Mouse (Mus musculus): ENCODE measurements around the gene Tead2. TPM values are rescaled to one million over a fixed set of nuclear protein-coding genes. Genes with fewer than 3 reads are reported as not detected.

Gene Tead2
- polyA plus RNA-seq, 1 experiment = 147 TPM

DNA sequence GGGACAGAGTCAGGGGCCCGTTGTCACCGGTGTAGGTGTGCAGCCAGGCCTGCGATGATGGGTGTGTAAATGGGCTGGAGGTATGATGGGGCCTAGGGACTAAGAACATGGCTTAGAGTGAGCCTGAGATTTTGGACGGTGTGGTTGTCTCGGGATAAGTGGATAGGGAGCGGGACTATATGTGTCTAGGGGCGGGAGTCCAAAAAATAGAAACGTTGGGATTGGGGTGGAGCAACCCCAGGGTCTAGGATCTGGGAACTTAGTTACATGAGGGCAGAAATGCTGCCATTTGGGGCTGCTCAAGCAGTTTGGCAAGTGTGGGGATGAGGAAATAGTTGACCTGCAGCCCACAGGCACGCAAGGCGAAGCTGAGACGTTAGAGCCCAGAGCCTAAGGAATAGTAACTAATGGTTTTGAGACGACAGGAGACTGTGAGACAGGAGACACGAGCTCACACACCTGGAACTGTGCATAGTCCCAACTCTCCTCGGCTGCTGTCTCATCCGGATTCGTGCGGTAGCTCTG is 20.2 kb downstream of the Tead2 start:
- peak overlapping the region; percentile 4; the same call in 1 of the 2 replicates for H3K9ac ChIP-seq (ENCODE audit: low read depth, poor library complexity, severe bottlenecking)
- peak overlapping the region; percentile 51 for H3K4me3 ChIP-seq (ENCODE audit: low read depth, low read length)
- peak overlapping the region; percentile 10 for H3K27ac ChIP-seq (ENCODE audit: insufficient read depth, low read length)
- TF ChIP-seq CTCF (IDR thresholded peaks at IDR 0.05; ENCODE audit: low read depth, low read length) = no peak
- TF ChIP-seq EP300 (IDR thresholded peaks at IDR 0.05; ENCODE audit: insufficient read depth, low read depth, low read length) = no peak
- TF ChIP-seq POLR2A (IDR thresholded peaks at IDR 0.05; ENCODE audit: insufficient read depth, low read length) = no peak
- H3K9me3 ChIP-seq (replicated peaks; ENCODE audit: control insufficient read depth, insufficient read depth, low read length, poor library complexity, severe bottlenecking) = no peaks in the 10 kb centered on the region
- peaks cover 2% of the 10 kb centered on the region for H3K4me1 ChIP-seq (ENCODE audit: control insufficient read depth, insufficient read depth, low read length)
- no peaks in the 10 kb centered on the region for H3K27me3 ChIP-seq (ENCODE audit: control insufficient read depth, insufficient read depth, low read length, poor library complexity, severe bottlenecking)
- 0 out of 2 replicates have a peak, but pooled peaks cover 5% of the 10 kb centered on the region for H3K36me3 ChIP-seq (ENCODE audit: control insufficient read depth, insufficient read depth, low read length, poor library complexity, severe bottlenecking)

DNA sequence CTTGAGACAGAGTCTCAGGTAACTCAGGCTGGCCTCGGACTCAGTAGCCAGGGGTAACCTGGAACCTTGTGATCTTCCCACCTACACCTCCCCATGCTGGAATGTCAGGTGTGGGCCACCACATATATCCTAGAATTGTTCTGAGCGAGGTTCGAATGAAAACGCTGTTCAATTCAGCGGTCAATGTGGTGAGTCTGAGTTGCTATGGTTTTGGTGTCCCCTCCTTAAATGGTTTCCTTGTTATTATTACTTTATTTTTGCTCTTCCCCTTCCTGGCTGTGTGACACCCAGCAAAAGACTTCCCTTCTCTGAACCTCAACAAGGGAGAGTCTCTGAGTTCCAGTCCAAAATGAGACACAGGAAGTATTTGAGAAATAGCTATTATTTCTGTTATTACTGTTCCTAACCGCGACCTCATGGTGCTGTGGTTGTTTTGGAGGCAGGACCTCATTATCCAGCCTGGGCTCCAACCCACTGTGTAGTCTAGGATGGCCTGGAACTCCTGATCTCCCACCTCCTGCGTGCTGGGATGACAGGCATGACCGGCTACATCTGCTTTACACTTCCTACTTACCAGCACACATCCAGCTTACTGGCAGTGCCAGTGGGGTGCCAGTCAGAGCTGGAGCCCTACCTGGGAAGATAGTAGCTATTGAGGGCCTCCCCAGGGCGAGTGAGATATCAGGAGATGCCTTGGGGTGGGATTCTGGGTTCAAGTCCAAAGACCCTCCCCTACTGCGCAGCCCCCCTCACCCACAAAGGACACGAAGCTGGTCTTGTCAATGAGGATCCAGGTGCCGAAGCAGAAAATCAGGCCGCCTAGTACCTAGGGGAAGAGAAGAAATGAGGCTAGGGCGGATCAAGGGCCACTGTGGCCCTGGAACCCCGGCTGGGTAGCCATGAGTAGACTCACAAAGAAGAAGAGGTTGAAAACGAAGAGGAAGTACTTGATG is 22.5 kb downstream of the Tead2 start:
- TF ChIP-seq POLR2A (IDR thresholded peaks at IDR 0.05; ENCODE audit: insufficient read depth, low read length) (no peak), CTCF (IDR thresholded peaks at IDR 0.05; ENCODE audit: low read depth, low read length) (no peak), EP300 (IDR thresholded peaks at IDR 0.05; ENCODE audit: insufficient read depth, low read depth, low read length) (no peak)
- Histone ChIP-seq H3K27me3 (ENCODE audit: control insufficient read depth, insufficient read depth, low read length, poor library complexity, severe bottlenecking) (no peaks in the 10 kb centered on the region), H3K4me3 (ENCODE audit: low read depth, low read length) (peak overlapping the region; percentile 46), H3K27ac (ENCODE audit: insufficient read depth, low read length) (no peak overlapping the region), H3K4me1 (ENCODE audit: control insufficient read depth, insufficient read depth, low read length) (peaks cover 2% of the 10 kb centered on the region), H3K9me3 (replicated peaks; ENCODE audit: control insufficient read depth, insufficient read depth, low read length, poor library complexity, severe bottlenecking) (no peaks in the 10 kb centered on the region), H3K9ac (ENCODE audit: low read depth, poor library complexity, severe bottlenecking) (peak overlapping the region; percentile 19; the same call in 1 of the 2 replicates), H3K36me3 (ENCODE audit: control insufficient read depth, insufficient read depth, low read length, poor library complexity, severe bottlenecking) (0 out of 2 replicates have a peak, but pooled peaks cover under 1% of the 10 kb centered on the region)

DNA sequence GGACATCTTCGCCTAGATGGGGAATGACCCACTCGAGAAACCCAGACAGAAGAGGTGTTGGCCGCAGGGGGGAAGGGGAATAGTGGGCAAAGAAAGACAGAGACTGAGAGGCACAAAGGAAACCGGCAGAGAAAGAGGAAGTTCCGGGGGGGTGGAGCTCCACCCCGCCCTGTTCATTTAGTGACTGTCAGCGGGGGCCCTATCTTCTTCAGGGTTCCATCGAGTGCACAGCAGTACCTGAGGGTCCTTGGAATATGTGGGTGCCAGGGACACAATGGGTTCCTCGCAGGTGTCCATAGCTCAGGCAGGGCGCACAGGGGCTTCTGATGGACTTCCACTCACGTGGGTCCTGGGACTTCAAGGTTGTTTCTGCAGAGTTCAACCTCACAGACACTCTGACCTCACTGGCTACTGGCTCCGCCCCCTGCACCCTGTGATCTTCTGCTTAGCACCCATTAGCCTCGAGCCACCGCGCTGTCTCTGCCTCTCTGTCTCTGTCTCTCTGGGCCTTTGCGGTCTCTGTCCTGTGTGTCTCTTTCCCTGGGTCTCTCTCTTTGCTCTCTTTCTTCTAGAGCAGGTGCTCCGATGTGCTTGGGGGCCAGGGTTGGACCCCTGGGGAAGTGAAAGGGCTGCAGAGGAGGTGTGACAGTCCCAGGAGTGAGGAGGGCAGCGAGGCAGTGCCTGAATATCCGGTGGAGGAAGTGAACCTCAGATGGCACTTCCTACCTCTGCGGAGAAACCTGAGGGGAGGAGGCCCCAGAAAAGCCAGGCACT is 23.4 kb downstream of the Tead2 start, which contains the start of gene Cd37:
Gene Cd37, minus strand, starts transcription at position 393 of the 774 bp plus-strand sequence.
- Histone ChIP-seq H3K9ac (ENCODE audit: low read depth, poor library complexity, severe bottlenecking) (peak within 1 kb of the TSS; percentile 19; the same call in 1 of the 2 replicates), H3K4me3 (ENCODE audit: low read depth, low read length) (peak within 1 kb of the TSS; percentile 46), H3K27ac (ENCODE audit: insufficient read depth, low read length) (no peak within 1 kb of the TSS), H3K27me3 (ENCODE audit: control insufficient read depth, insufficient read depth, low read length, poor library complexity, severe bottlenecking) (no peaks in the 10 kb centered on the region), H3K9me3 (replicated peaks; ENCODE audit: control insufficient read depth, insufficient read depth, low read length, poor library complexity, severe bottlenecking) (no peaks in the 10 kb centered on the region), H3K4me1 (ENCODE audit: control insufficient read depth, insufficient read depth, low read length) (peaks cover 2% of the 10 kb centered on the region), H3K36me3 (ENCODE audit: control insufficient read depth, insufficient read depth, low read length, poor library complexity, severe bottlenecking) (no peaks in the 10 kb centered on the region)
- 0 out of 2 replicates have a peak, but pooled peaks have one; percentile 18 for TF ChIP-seq EP300 (IDR thresholded peaks at IDR 0.05; ENCODE audit: insufficient read depth, low read depth, low read length)
- TF ChIP-seq CTCF (IDR thresholded peaks at IDR 0.05; ENCODE audit: low read depth, low read length) = no peak

DNA sequence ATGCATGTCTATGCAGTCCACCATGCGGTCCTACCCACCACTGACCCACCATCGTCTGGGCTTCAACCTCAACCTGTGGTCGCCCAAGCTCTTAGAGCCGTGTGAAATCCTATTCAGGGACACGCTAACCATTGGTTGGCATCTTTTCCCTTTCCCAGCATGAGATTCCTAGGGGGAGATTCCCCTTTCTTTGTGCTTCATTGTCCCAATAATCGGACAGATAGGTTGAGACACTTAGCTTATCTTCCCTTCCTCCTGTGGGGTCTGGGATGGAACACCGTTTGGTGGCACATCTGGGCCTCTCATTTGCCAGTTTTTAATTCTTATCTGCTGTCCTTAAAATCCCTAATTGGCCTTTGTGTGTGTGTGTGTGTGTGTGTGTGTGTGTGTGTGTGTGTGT is 24.6 kb downstream of the Tead2 start:
- Histone ChIP-seq H3K27me3 (ENCODE audit: control insufficient read depth, insufficient read depth, low read length, poor library complexity, severe bottlenecking) (no peaks in the 10 kb centered on the region), H3K36me3 (ENCODE audit: control insufficient read depth, insufficient read depth, low read length, poor library complexity, severe bottlenecking) (no peaks in the 10 kb centered on the region), H3K9me3 (replicated peaks; ENCODE audit: control insufficient read depth, insufficient read depth, low read length, poor library complexity, severe bottlenecking) (no peaks in the 10 kb centered on the region), H3K9ac (ENCODE audit: low read depth, poor library complexity, severe bottlenecking) (no peak overlapping the region), H3K4me1 (ENCODE audit: control insufficient read depth, insufficient read depth, low read length) (peaks cover 2% of the 10 kb centered on the region), H3K4me3 (ENCODE audit: low read depth, low read length) (no peak overlapping the region), H3K27ac (ENCODE audit: insufficient read depth, low read length) (no peak overlapping the region)
- TF ChIP-seq EP300 (IDR thresholded peaks at IDR 0.05; ENCODE audit: insufficient read depth, low read depth, low read length) (no peak), POLR2A (IDR thresholded peaks at IDR 0.05; ENCODE audit: insufficient read depth, low read length) (no peak), CTCF (IDR thresholded peaks at IDR 0.05; ENCODE audit: low read depth, low read length) (no peak)

DNA sequence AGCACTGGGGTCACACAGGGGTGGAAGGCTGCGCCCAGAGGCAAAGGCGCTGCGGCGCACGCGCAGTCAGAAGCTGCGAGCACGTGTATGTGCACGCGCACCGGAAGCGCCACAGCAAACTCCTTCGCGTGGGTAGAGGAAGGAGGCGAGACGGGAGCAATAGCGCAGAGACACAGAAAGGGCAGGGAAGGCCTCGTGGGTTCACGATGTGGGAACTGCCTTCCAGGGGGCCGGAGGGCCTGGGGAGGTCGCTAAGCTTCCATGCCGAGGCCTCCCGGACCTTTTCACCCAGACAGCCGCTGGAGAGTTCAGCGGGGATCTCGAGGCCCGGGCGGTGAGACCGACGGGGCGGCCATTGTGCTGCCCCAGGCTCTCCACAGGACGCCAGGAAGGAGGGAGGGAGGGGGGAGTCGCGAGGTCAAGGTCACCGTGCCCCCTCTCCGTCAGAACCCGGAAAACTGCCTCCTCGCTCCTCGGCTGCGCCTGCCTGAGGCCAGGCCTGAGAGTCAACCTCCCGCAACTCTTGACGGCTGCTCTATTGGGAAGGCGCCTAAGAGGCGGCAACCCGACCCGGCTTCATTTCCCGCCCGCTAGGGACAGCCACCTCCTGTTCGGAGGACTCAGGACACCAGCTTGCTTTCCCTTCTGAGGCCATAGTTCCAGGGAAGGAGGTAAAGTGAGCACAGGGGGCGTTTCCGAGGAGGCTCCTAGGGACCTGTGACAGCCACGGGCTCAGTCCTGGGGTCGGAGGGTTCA is 25.3 kb downstream of the Tead2 start, which contains the start of gene Slc6a16:
Gene Slc6a16, plus strand, starts transcription at position 453 of the 756 bp plus-strand sequence.
- Histone ChIP-seq H3K27me3 (ENCODE audit: control insufficient read depth, insufficient read depth, low read length, poor library complexity, severe bottlenecking) (no peaks in the 10 kb centered on the region), H3K4me3 (ENCODE audit: low read depth, low read length) (peak within 1 kb of the TSS; percentile 12), H3K9me3 (replicated peaks; ENCODE audit: control insufficient read depth, insufficient read depth, low read length, poor library complexity, severe bottlenecking) (no peaks in the 10 kb centered on the region), H3K4me1 (ENCODE audit: control insufficient read depth, insufficient read depth, low read length) (peaks cover 2% of the 10 kb centered on the region), H3K36me3 (ENCODE audit: control insufficient read depth, insufficient read depth, low read length, poor library complexity, severe bottlenecking) (no peaks in the 10 kb centered on the region), H3K27ac (ENCODE audit: insufficient read depth, low read length) (peak within 1 kb of the TSS; percentile 21; the same call in 1 of the 2 replicates), H3K9ac (ENCODE audit: low read depth, poor library complexity, severe bottlenecking) (peak within 1 kb of the TSS; percentile 42)
- TF ChIP-seq EP300 (IDR thresholded peaks at IDR 0.05; ENCODE audit: insufficient read depth, low read depth, low read length) (peak; percentile 89), CTCF (IDR thresholded peaks at IDR 0.05; ENCODE audit: low read depth, low read length) (no peak), POLR2A (IDR thresholded peaks at IDR 0.05; ENCODE audit: insufficient read depth, low read length) (no peak)
